Mouse (Mus musculus): ENCODE results near the gene Scaf4. TPM values are rescaled to one million over a fixed set of nuclear protein-coding genes. Genes with fewer than 3 reads are reported as not detected.

The Scaf4 gene
- polyA plus RNA-seq, 1 experiment from 2014 or later, result 20.1 TPM

GRCm38 (mm10) chr16:90315881-90316280 is 31.6 kb upstream of the Scaf4 start:
- H3K4me1 ChIP-seq (ENCODE audit: control insufficient read depth, insufficient read depth, low read length), result no peaks in the 10 kb centered on the region
- H3K4me3 ChIP-seq (ENCODE audit: low read depth, low read length), result no peak overlapping the region
- no peaks in the 10 kb centered on the region for H3K27me3 ChIP-seq (ENCODE audit: control insufficient read depth, insufficient read depth, low read length)
- H3K4me2 ChIP-seq, result no peak overlapping the region
- WGBS (ENCODE audit: insufficient replicate concordance), result 84% methylated on average over 4 of the region's 4 CpGs
- no peak overlapping the region for H3K27ac ChIP-seq (ENCODE audit: low read depth, low read length)
- ATAC-seq (replicated peaks; ENCODE audit: insufficient number of reproducible peaks, low FRiP score, low TSS enrichment), result no peak
- H3K36me3 ChIP-seq (ENCODE audit: control insufficient read depth, insufficient read depth, low read length), result no peaks in the 10 kb centered on the region
- H3K9ac ChIP-seq (ENCODE audit: low read depth, low read length), result no peak overlapping the region
- no peaks in the 10 kb centered on the region for H3K9me3 ChIP-seq (replicated peaks; ENCODE audit: control insufficient read depth, low read length)

DNA sequence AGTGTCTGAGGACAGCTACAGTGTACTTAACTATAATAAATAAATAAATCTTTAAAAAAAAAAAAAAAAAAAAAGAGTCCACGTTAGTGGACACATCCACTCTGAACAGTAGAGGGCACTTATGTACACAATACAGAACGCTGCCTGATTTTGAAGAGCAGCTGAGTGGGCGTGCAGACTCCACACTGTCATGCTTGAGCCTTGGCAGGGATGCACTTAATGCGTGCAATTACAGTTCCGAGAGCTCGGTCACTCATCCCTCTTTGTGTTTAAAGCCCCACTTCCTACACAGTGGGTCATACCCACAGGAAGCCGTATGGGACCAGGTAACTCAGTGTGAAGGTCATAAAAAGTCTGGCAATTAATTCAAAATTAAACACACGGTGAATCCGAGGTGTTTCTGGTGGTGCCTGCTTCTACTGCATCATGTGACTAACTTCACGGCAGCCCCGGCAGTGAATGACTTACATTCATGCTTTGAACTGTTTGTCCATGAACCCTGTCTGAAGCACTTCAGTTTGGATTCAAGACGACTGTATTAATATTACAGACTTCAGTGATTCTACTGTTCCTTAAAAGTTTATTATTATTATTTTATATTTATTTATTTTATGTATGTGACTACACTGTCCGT is 28.3 kb upstream of the Scaf4 start:
- Histone ChIP-seq H3K9ac (ENCODE audit: low read depth, low read length) (no peak overlapping the region), H3K4me3 (ENCODE audit: low read depth, low read length) (no peak overlapping the region), H3K27me3 (ENCODE audit: control insufficient read depth, insufficient read depth, low read length) (no peaks in the 10 kb centered on the region), H3K9me3 (replicated peaks; ENCODE audit: control insufficient read depth, low read length) (no peaks in the 10 kb centered on the region), H3K27ac (ENCODE audit: low read depth, low read length) (no peak overlapping the region), H3K4me2 (no peak overlapping the region), H3K4me1 (ENCODE audit: control insufficient read depth, insufficient read depth, low read length) (no peaks in the 10 kb centered on the region), H3K36me3 (ENCODE audit: control insufficient read depth, insufficient read depth, low read length) (no peaks in the 10 kb centered on the region)
- ATAC-seq (replicated peaks; ENCODE audit: insufficient number of reproducible peaks, low FRiP score, low TSS enrichment), result 0 out of 2 replicates have a peak, but pooled peaks have one; percentile 46
- 70% methylated on average over 13 of the region's 13 CpGs for WGBS (ENCODE audit: insufficient replicate concordance)

DNA sequence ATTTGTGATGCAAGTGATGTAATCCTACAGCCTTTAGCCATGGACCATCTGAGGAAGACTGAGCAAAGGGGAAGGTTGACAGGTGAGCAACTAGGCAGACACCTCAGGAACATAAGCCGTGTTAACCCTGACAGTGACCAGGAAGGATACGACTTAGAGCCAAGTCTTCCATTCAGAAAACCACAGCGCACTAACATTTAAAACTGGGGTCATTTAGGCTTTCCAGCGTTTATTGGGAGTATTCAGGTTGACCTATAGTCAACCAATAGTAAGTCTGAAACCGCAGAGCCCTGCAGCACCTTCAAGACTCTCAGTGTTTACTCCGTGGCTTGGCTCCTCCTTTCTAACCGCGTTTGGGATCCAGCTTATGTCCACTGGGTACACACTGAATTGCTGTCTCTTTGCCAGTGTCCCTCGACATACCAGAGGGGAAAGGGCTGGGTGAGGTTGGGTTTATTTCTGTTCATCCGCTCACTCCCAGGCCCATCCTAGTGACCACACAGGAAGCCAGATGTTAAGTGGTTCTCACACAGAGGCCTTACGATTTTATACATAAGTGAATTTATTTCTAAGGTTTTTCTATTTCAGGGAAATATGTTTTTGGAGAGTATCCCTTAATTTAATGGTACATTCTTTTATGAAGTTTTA is 26.3 kb upstream of the Scaf4 start:
- no peaks in the 10 kb centered on the region for H3K4me1 ChIP-seq (ENCODE audit: control insufficient read depth, insufficient read depth, low read length)
- ATAC-seq (replicated peaks; ENCODE audit: insufficient number of reproducible peaks, low FRiP score, low TSS enrichment), result no peak
- no peak overlapping the region for H3K4me3 ChIP-seq (ENCODE audit: low read depth, low read length)
- H3K9me3 ChIP-seq (replicated peaks; ENCODE audit: control insufficient read depth, low read length), result no peaks in the 10 kb centered on the region
- 75% methylated on average over 11 of the region's 11 CpGs for WGBS (ENCODE audit: insufficient replicate concordance)
- H3K9ac ChIP-seq (ENCODE audit: low read depth, low read length), result no peak overlapping the region
- no peaks in the 10 kb centered on the region for H3K27me3 ChIP-seq (ENCODE audit: control insufficient read depth, insufficient read depth, low read length)
- no peaks in the 10 kb centered on the region for H3K36me3 ChIP-seq (ENCODE audit: control insufficient read depth, insufficient read depth, low read length)
- no peak overlapping the region for H3K27ac ChIP-seq (ENCODE audit: low read depth, low read length)
- H3K4me2 ChIP-seq, result no peak overlapping the region

DNA sequence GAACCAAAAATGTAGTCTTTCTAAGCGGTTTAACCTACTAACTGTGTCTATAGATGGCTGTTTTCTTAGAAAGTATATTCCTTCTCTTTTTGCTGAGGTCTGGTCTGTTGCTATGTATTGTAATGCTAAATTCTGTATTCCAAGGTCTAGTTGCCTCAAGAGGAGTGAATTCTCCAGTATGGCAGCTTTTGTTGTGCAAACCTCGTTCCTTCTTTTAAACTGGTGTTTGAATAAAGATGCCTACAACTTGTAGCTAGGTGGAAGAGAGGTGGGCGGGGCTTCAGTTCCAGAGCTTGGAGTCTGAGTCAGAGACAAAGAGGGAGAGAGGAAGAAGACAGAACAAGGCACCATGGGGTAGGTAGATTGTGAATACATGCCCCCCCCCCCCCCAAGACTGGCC is 25.5 kb upstream of the Scaf4 start:
- H3K9me3 ChIP-seq (replicated peaks; ENCODE audit: control insufficient read depth, low read length), result no peaks in the 10 kb centered on the region
- H3K4me3 ChIP-seq (ENCODE audit: low read depth, low read length), result no peak overlapping the region
- no peak for ATAC-seq (replicated peaks; ENCODE audit: insufficient number of reproducible peaks, low FRiP score, low TSS enrichment)
- H3K4me1 ChIP-seq (ENCODE audit: control insufficient read depth, insufficient read depth, low read length), result no peaks in the 10 kb centered on the region
- H3K4me2 ChIP-seq, result no peak overlapping the region
- no peaks in the 10 kb centered on the region for H3K27me3 ChIP-seq (ENCODE audit: control insufficient read depth, insufficient read depth, low read length)
- no peak overlapping the region for H3K27ac ChIP-seq (ENCODE audit: low read depth, low read length)
- H3K36me3 ChIP-seq (ENCODE audit: control insufficient read depth, insufficient read depth, low read length), result no peaks in the 10 kb centered on the region
- H3K9ac ChIP-seq (ENCODE audit: low read depth, low read length), result no peak overlapping the region
- 55% methylated on average over 3 of the region's 3 CpGs for WGBS (ENCODE audit: insufficient replicate concordance)

DNA sequence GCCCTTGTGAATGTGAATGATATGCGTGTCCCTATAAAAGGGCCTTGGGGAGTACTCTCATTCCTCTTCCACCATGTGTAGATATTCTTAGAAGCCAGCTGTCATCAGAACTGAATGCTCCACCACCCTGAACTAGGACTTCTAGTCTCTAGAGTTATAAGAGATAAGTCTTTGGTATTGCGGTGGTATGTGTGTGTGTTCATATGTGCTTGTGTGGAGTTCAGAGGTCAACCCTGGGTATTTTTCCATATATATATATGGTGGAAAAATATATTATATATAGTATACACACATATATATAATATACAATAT is 19.6 kb upstream of the Scaf4 start:
- Histone ChIP-seq H3K27me3 (ENCODE audit: control insufficient read depth, insufficient read depth, low read length) (peaks cover 4% of the 10 kb centered on the region), H3K9ac (ENCODE audit: low read depth, low read length) (no peak overlapping the region), H3K36me3 (ENCODE audit: control insufficient read depth, insufficient read depth, low read length) (no peaks in the 10 kb centered on the region), H3K4me1 (ENCODE audit: control insufficient read depth, insufficient read depth, low read length) (peaks cover 6% of the 10 kb centered on the region; the same call in 1 of the 2 replicates), H3K4me3 (ENCODE audit: low read depth, low read length) (no peak overlapping the region), H3K4me2 (no peak overlapping the region), H3K9me3 (replicated peaks; ENCODE audit: control insufficient read depth, low read length) (no peaks in the 10 kb centered on the region), H3K27ac (ENCODE audit: low read depth, low read length) (no peak overlapping the region)
- ATAC-seq (replicated peaks; ENCODE audit: insufficient number of reproducible peaks, low FRiP score, low TSS enrichment), result no peak
- WGBS (ENCODE audit: insufficient replicate concordance), result 67% methylated on average over 2 of the region's 2 CpGs

GRCm38 (mm10) chr16:90303286-90303987 is 19.1 kb upstream of the Scaf4 start:
- WGBS (ENCODE audit: insufficient replicate concordance), result 69% methylated on average over 9 of the region's 9 CpGs
- H3K4me2 ChIP-seq, result no peak overlapping the region
- no peak for ATAC-seq (replicated peaks; ENCODE audit: insufficient number of reproducible peaks, low FRiP score, low TSS enrichment)
- no peaks in the 10 kb centered on the region for H3K36me3 ChIP-seq (ENCODE audit: control insufficient read depth, insufficient read depth, low read length)
- H3K9me3 ChIP-seq (replicated peaks; ENCODE audit: control insufficient read depth, low read length), result no peaks in the 10 kb centered on the region
- H3K4me3 ChIP-seq (ENCODE audit: low read depth, low read length), result no peak overlapping the region
- peaks cover 6% of the 10 kb centered on the region; the same call in 1 of the 2 replicates for H3K4me1 ChIP-seq (ENCODE audit: control insufficient read depth, insufficient read depth, low read length)
- peaks cover 10% of the 10 kb centered on the region for H3K27me3 ChIP-seq (ENCODE audit: control insufficient read depth, insufficient read depth, low read length)
- no peak overlapping the region for H3K9ac ChIP-seq (ENCODE audit: low read depth, low read length)
- H3K27ac ChIP-seq (ENCODE audit: low read depth, low read length), result no peak overlapping the region

- Histone ChIP-seq H3K4me3 (ENCODE audit: low read depth, low read length) (no peak overlapping the region), H3K4me2 (no peak overlapping the region), H3K4me1 (ENCODE audit: control insufficient read depth, insufficient read depth, low read length) (peaks cover 6% of the 10 kb centered on the region; the same call in 1 of the 2 replicates), H3K9me3 (replicated peaks; ENCODE audit: control insufficient read depth, low read length) (no peaks in the 10 kb centered on the region), H3K36me3 (ENCODE audit: control insufficient read depth, insufficient read depth, low read length) (no peaks in the 10 kb centered on the region), H3K27me3 (ENCODE audit: control insufficient read depth, insufficient read depth, low read length) (peaks cover 11% of the 10 kb centered on the region), H3K27ac (ENCODE audit: low read depth, low read length) (no peak overlapping the region), H3K9ac (ENCODE audit: low read depth, low read length) (no peak overlapping the region)
- 90% methylated on average over 10 of the region's 10 CpGs for WGBS (ENCODE audit: insufficient replicate concordance)
- ATAC-seq (replicated peaks; ENCODE audit: insufficient number of reproducible peaks, low FRiP score, low TSS enrichment), result no peak
Measured at GRCm38 (mm10) chr16:90301706-90302105, 17.4 kb upstream of the Scaf4 start.

- Histone ChIP-seq H3K27me3 (ENCODE audit: control insufficient read depth, insufficient read depth, low read length) (peaks cover 11% of the 10 kb centered on the region), H3K27ac (ENCODE audit: low read depth, low read length) (no peak overlapping the region), H3K9me3 (replicated peaks; ENCODE audit: control insufficient read depth, low read length) (no peaks in the 10 kb centered on the region), H3K4me2 (no peak overlapping the region), H3K4me1 (ENCODE audit: control insufficient read depth, insufficient read depth, low read length) (peaks cover 6% of the 10 kb centered on the region; the same call in 1 of the 2 replicates), H3K36me3 (ENCODE audit: control insufficient read depth, insufficient read depth, low read length) (no peaks in the 10 kb centered on the region), H3K4me3 (ENCODE audit: low read depth, low read length) (no peak overlapping the region), H3K9ac (ENCODE audit: low read depth, low read length) (no peak overlapping the region)
- 88% methylated on average over 11 of the region's 11 CpGs for WGBS (ENCODE audit: insufficient replicate concordance)
- ATAC-seq (replicated peaks; ENCODE audit: insufficient number of reproducible peaks, low FRiP score, low TSS enrichment), result no peak
Measured at GRCm38 (mm10) chr16:90300896-90301295, 16.6 kb upstream of the Scaf4 start.

Data from heart, embryonic 11.5 days (tissue).